Mouse (Mus musculus) G1E-ER4 (cell line): ENCODE measurements around the gene Tnni3k. TPM values are rescaled to one million over a fixed set of nuclear protein-coding genes. Genes with fewer than 3 reads are reported as not detected.

Experiments
- GATA1 ChIP-seq: IDR thresholded peaks from one replicate; pipeline ENCODE4 v1.8.0; 2012; ENCODE audit warnings: low read length, inconsistent platforms
- polyA plus RNA-seq: library from polyadenylated mRNA; stranded (reverse); fragments of >175 nt; gene quantifications from 2 replicates; pipeline ENCODE4 v1.2.3, GENCODE M21; 2012

Tnni3k gene
- polyA plus RNA-seq, 1 experiment, result not detected

DNA sequence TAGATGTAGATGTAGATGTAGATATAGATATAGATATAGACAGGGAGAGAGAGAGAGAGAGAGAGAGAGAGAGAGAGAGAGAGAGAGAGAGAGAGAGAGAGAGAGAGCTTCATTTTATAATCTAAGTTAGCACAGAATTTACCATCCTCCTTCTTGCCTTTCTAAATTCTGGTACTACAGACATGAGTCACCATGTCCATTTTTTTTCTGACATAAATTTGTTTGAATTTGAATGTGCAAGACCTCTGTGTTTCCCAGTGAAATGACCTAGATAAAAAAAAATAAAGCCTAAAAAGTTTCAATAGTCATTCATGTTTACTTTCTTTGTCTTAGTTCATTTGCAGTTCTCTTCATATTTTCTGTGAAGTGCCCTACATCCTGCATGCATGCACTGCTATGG lies 54.2 kb downstream of the Tnni3k start:
- TF ChIP-seq GATA1, result no peak

DNA sequence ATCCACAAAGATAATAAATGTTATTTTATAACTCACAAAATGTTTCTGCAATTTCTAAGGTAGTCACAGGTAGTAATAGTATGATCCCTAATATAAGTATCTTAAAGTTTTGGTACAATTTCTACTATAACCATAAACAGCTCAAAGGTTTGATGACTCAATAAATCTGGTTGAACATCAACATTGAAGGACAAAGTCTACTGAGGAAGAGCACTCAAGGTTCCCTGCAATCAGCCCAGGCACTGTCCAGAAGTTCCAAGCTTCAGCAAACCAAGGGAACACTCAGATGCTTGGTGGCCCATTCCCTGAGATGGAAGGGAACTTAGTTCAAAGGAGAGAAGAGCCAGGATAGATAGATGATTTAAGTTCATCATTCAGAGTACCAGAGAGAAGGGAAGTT lies 62.5 kb downstream of the Tnni3k start:
- TF ChIP-seq GATA1, result no peak

DNA sequence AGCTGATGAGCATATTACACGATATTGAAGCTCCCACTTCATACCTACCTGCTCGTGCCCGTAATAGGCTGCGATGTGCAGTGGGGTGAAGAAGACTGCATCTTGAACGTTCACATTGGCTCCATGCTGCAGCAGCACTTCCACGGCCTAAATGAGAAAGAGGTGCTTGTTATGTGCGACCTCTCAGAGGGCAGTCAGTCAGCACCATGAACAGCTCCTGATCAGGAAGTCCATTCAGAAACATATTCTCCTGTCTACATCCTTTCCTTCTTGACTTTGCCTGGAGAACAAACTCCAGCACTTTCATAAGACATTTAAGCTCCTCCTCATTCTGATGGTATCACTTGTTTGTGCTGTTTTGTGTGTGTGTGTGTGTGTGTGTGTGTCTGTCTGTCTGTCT lies 76.1 kb downstream of the Tnni3k start:
- TF ChIP-seq GATA1, result no peak

DNA sequence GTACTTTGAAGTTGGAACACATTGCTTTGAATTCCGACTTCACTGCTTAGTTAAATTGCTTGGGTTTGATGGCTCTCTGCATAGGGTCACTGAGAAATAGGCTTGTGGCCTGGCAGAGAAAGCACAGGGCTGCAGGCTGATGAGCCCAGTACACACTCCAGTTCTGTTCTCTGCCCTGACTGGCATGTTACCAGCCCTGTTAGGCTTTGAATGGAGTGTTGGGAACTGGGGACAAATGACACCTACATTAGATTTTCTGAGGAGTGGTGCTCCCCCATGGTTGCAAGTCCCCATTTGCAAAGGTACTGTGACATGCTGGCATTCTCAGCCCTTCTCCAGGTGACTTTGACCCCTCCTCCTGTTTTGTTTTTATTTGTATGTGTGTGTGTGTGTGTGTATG lies 83.6 kb downstream of the Tnni3k start:
- TF ChIP-seq GATA1, result no peak

DNA sequence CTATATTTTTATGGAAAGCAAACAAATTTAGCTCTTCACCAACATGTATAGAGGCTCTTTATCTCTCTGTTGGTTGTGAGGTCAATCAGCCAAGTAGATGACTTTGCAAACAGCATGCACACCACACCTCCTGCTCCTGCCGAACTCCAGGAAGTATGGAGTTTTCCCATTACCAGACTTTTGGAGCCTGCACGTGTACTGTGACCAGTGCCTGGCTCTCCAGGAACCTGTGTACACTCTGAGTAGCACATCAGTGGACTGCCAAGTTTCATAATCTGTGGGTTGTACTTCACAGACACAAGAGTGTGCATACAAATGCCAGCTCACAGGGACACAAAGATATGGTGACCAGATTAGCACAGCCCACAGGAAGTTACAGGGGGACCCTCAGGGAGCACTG lies 84.2 kb downstream of the Tnni3k start:
- no peak for TF ChIP-seq GATA1

DNA sequence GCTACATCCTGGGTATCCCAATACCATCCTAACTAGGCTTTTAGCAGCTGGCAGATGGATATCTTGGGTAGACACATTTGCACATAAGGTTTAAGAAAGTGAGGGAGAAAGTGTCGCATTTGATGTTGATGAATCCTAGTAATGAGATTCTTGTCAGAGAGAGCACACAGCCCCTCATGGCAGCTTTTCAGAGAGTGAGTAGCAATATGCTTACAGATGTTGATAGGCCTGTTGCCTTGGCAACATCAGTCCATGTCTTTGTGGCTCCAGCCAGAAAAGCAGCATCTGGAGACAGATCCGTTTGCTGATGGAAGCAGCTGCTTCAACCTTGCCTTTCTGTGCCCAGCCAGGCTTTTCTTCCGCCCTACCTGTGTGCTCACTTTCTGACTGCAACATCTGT lies 93.9 kb downstream of the Tnni3k start:
- no peak for TF ChIP-seq GATA1

DNA sequence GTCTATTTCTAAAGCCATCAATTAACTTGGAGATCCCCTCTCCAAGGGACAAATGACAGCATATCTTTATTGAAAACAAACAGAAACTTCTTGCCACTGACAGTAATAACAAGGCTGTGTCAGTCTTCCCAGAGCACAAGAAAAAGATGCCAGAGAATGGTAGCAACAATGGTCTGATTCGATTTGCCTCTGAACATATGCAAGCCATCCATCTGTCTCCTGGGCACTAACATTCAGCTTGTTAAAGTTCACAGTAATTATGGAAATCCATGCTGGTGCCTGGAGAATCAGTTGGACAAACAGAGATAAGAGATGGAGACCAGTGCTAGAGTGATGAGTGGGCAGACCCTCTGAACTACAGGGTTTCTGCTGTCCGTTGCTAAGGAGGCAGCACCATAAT lies 102.1 kb downstream of the Tnni3k start:
- no peak for TF ChIP-seq GATA1

DNA sequence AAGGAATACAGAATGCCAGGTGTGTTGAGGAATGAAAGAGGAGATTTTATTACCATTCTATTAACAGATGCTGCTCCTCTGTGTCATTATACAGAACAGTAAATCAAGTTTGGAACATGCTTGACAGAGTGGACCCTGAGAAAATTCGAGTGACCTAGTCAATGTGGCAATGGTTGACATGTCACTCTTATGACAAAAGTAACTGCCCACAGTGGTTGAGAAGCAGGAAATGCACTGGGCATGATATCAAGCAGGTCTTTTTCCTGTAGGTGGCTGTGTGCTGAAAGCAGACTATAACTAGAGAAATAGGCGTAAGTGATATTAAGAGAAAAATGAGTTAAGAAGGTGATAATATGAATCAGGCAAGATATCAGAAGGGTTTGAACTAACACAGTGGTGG lies 105.7 kb downstream of the Tnni3k start:
- TF ChIP-seq GATA1, result no peak

DNA sequence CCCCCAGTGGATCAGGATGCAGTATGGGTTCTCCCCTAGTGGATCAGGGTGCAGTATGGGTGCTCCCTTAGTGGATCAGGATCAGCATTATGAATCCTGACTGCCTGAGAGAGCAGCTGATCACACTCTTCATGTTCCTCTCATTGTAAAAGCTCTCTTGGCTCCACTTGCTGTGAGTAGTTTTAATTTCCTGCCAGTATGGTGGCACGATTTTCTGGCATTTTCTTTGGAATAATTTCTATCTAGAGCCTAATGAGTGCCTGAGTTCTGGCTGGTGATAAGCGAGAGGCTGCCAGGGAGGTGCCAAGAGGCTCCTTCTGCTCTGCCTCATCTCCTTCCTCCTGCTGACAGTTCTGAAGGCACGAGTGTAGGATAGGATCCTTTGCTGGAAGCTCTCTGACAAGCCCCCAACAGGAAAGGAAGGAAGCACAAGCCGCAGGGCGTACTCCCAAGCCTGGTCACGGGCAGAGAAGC lies 109.5 kb downstream of the Tnni3k start:
- TF ChIP-seq GATA1, result no peak

DNA sequence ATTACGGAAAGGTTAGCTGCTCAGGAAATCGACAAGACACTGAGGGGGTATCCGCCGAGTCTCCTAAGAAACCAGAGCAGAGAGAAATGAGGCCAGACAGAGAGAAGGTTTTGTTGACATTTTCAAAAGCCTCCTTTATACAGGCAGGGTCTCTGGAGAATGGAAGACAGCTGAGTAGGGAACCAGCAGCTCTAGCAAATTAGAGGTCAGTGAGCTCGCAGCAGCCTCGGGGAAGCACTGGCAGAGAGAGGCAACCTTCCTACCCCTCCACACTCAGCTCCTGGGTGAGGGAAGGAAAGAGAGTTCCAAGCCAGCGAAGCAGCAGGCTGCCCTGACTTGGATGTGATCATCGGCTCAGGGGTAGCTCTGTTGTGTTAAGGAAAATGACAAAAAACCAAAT lies 127.5 kb downstream of the Tnni3k start:
- no peak for TF ChIP-seq GATA1

DNA sequence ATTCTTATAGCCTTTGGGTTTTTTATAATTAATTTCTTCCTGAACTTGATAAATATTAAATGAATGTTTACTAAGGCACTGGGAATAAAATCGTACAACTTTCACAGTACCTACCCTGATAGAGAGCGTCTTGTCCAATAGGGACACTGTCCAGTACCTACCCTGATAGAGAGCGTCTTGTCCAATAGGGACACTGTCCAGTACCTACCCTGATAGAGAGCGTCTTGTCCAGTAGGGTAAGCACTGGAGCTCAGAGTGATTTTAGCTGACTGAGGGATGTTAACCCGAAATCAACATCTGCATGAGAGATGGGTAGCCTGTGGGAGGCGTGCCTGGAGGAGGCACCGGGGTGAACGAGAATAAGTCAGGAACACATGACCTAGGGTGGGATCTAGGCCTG lies 130.3 kb downstream of the Tnni3k start:
- no peak for TF ChIP-seq GATA1

DNA sequence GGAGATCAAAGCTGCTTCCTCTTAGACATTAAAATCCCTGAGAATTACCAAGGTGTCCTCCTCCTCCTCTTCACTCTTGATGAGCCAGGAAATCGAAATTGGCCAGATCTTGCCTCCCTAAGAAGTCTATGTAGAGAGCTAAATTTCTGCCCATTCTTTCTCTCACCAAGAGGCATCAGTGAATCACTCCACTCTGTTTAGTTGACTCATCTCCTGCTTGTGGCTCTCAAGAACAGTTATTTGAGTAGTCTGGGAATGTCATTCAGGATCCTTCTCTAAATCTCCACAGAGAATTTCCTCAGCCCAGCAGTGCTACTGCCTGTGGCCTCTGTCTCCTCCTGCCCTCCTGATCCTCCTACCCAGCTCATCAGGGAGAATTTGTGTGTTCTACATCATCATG lies 139.6 kb downstream of the Tnni3k start:
- no peak for TF ChIP-seq GATA1

DNA sequence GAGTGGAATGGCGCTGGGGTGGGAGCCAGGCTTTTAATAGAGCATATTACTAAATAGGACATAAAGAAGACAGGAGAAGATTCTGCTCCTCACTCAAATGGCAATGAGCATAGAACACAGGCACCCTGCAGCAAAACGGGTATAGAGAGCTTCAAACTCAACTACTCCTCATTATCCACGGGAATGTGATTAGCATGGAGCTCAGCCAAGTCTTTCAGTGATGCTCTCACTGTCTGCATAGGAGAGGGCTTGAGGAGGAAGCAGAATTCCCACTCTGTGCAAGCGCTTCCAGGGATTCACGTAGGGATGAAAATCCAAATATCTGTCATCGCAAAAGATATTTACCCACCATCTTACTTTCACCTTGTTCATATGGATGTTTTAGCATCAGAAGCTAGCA lies 141.6 kb downstream of the Tnni3k start:
- no peak for TF ChIP-seq GATA1

DNA sequence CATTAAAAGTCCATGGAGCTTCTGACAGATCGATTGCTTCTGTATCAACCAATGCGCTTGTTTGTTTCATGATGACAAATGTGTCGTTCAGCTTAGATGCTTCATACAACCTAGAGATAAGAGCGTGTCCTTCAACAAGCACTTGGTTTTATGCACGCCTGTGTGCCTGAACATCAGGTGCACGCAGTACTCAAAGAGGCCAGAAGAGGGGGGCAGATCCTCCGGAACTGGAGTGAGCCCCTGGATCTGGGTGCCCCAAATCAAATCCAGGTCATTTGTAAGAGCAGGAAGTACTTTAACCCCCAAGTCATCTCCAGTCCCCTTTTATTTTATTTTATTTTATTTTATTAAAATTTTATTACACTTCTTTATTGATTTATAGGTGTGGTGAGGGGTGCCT lies 158.5 kb downstream of the Tnni3k start:
- no peak for TF ChIP-seq GATA1

DNA sequence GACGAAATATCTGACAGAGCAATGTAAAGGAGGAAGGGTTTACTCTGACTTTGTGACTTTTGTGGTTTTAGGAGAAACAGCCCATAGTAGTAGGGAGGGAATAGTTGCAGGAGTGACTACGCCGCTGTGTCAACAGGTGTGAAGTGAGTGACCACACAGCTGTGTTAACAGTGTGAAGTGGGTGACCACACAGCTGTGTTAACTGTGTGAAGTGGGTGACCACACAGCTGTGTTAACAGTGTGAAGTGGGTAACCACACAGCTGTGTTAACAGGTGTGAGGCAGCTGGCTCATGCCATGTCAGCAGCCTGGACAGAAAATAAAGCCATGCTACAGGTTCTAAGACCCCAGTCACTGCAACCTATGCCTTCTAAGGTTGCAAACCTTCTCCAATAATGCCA lies 162.0 kb downstream of the Tnni3k start:
- TF ChIP-seq GATA1, result no peak

DNA sequence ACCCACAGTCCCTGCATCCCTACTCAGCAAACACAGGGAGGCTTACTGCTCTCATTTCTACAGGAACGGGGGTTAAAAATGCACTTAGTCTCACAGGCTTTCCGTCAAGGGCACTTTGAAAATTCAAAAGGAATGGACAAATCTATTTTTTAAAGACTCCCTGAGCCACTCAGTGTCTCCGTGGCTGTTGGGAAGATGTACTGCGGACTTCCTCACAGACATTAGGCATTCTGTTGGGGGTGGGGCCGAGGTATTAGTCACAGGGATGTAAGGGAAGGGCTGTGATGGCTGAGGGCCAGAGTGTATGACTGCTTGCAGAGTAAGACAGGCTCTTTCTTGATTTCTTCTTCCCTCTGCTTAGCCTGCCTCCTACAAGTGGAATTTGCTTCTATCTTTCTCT lies 169.8 kb downstream of the Tnni3k start:
- TF ChIP-seq GATA1, result no peak

DNA sequence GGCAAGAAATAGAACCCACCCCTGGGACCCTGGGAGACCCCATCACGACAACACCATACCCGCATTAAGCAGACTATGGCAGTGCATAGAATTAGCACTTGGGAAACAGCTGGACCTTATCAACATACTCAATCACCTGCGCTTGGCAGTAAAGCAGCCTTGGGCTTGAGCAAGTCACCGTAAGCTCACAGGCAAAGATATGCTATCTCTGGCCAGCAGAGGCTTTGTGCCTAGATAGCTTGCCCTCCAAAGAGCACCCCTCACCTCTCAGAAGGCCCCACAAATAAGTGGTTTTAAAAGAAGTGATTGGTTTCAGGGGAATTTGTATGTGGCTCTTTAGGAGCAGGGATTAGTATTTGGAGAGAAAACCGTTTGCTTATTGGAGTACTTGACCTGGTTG lies 170.2 kb downstream of the Tnni3k start:
- no peak for TF ChIP-seq GATA1

DNA sequence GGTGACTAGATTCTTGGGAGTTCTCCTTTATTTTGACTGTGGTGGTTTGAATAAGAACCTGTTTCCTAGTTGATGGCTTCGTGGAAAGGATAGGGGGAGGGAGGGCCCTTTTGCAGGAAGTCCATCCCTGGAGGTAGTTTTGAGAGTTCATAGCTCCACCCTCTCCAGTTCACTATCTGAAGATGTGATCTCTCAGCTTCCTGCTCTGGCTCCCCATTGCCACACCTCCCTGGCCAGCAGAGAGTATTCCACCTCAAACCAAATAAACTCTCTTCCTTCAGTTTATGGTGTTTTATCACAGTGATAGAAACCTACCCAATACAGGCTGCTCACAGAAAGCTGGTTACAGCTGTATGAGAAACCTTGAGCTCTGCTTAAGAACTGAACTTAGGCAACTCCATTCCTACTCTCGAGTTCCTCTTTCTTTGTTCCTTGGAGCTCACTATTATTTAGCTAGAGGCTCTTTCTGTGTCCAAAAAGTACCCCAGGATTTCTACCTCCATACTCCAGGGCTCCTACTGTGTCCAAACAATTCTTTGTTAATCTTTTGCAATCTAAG lies 173.7 kb downstream of the Tnni3k start:
- TF ChIP-seq GATA1, result no peak
